Mouse (Mus musculus) midbrain, embryonic 11.5 days (tissue): ENCODE measurements around the gene Gpc6. TPM values are rescaled to one million over a fixed set of nuclear protein-coding genes. Genes with fewer than 3 reads are reported as not detected.

ENCODE experiments used
- ATAC-seq: fragments of 200-750 bp; cut with Nextera tagmentation; 2 replicates; pipeline ENCODE4 v1.8.0; 2017; ENCODE audit warnings: moderate TSS enrichment, moderate library complexity; ENCODE audit not compliant: low FRiP score
- DNase-seq: peaks from one replicate; pipeline ENCODE4 v3.0.0; 2015; ENCODE audit warnings: low spot score; ENCODE audit errors: missing footprints
- H3K27ac ChIP-seq: fragments of 300-500 bp; sonication (generic); 2 replicates; pipeline ENCODE4 v1.5.1; 2014; ENCODE audit warnings: low read depth, low read length
- H3K27me3 ChIP-seq: fragments of 300-500 bp; sonication (generic); 2 replicates; pipeline ENCODE4 v1.6.1; 2014; ENCODE audit warnings: mild to moderate bottlenecking, low read length, moderate library complexity, mixed read lengths; ENCODE audit not compliant: control insufficient read depth, insufficient read depth
- H3K36me3 ChIP-seq: fragments of 300-500 bp; sonication (generic); 2 replicates; pipeline ENCODE4 v1.6.1; 2014; ENCODE audit warnings: mild to moderate bottlenecking, low read length, moderate library complexity, mixed read lengths; ENCODE audit not compliant: control insufficient read depth, insufficient read depth
- H3K4me1 ChIP-seq: fragments of 300-500 bp; sonication (generic); 2 replicates; pipeline ENCODE4 v1.6.1; 2014; ENCODE audit warnings: low read length; ENCODE audit not compliant: control insufficient read depth, insufficient read depth
- H3K4me2 ChIP-seq: fragments of 300-500 bp; sonication (generic); 2 replicates; pipeline ENCODE4 v1.6.1; 2014; ENCODE audit warnings: mild to moderate bottlenecking, moderate library complexity
- H3K4me3 ChIP-seq: fragments of 300-500 bp; sonication (generic); 2 replicates; pipeline ENCODE4 v1.5.1; 2014; ENCODE audit warnings: low read depth, low read length
- H3K9ac ChIP-seq: fragments of 300-500 bp; sonication (generic); 2 replicates; pipeline ENCODE4 v1.6.1; 2014; ENCODE audit warnings: low read length
- H3K9me3 ChIP-seq: fragments of 300-500 bp; sonication (generic); 2 replicates; pipeline ENCODE4 v1.6.1; 2016; ENCODE audit warnings: low read length; ENCODE audit not compliant: control insufficient read depth
- WGBS: fragments of 180-500 bp; shearing (Covaris S2); extraction: QIAGEN DNeasy Blood & Tissue Kit; methylation state at CpG from one replicate; pipeline ENCODE4 v1.1.7; 2014; 5-methylcytosine and 5-hydroxymethylcytosine counted together
- polyA plus RNA-seq: library from polyadenylated mRNA; unstranded; fragments of >200 nt; fragmentation: Nextera tagmentation; extraction: Ambion mirVana; gene quantifications from 2 replicates; pipeline ENCODE4 v1.2.1, GENCODE M21; 2014

The Gpc6 gene
- polyA plus RNA-seq, 1 experiment from 2014 or later: 24.6 TPM

GRCm38 (mm10) chr14:117556715-117557320, 631.7 kb downstream of the Gpc6 start:
- Histone ChIP-seq H3K36me3 (no peaks in the 10 kb centered on the region), H3K4me1 (no peaks in the 10 kb centered on the region), H3K9me3 (no peaks in the 10 kb centered on the region), H3K9ac (no peak overlapping the region), H3K4me3 (no peak overlapping the region), H3K27ac (no peak overlapping the region), H3K4me2 (no peak overlapping the region), H3K27me3 (no peaks in the 10 kb centered on the region)
- no peak for DNase-seq
- WGBS: 72% methylated on average over 7 of the region's 7 CpGs
- ATAC-seq: no peak

- Histone ChIP-seq H3K27me3 (no peaks in the 10 kb centered on the region), H3K9me3 (no peaks in the 10 kb centered on the region), H3K4me3 (no peak overlapping the region), H3K4me2 (no peak overlapping the region), H3K36me3 (no peaks in the 10 kb centered on the region), H3K9ac (no peak overlapping the region), H3K4me1 (no peaks in the 10 kb centered on the region), H3K27ac (no peak overlapping the region)
- no peak for ATAC-seq
- WGBS: 83% methylated on average over 4 of the region's 4 CpGs
- no peak for DNase-seq
These were observed 637.0 kb downstream of the Gpc6 start for GRCm38 (mm10) chr14:117562146-117562545.

- Histone ChIP-seq H3K4me1 (no peaks in the 10 kb centered on the region), H3K9ac (no peak overlapping the region), H3K4me3 (no peak overlapping the region), H3K27me3 (no peaks in the 10 kb centered on the region), H3K4me2 (no peak overlapping the region), H3K27ac (no peak overlapping the region), H3K36me3 (no peaks in the 10 kb centered on the region), H3K9me3 (no peaks in the 10 kb centered on the region)
- no peak for ATAC-seq
- DNase-seq: no peak
- WGBS: 89% methylated on average over 4 of the region's 4 CpGs
These were observed 644.2 kb downstream of the Gpc6 start for GRCm38 (mm10) chr14:117569278-117569677.

GRCm38 (mm10) chr14:117572213-117572612, 647.1 kb downstream of the Gpc6 start:
- H3K4me2 ChIP-seq: no peak overlapping the region
- 93% methylated on average over 8 of the region's 8 CpGs for WGBS
- no peak overlapping the region for H3K4me3 ChIP-seq
- DNase-seq (no peak), ATAC-seq (no peak)
- no peaks in the 10 kb centered on the region for H3K4me1 ChIP-seq
- no peaks in the 10 kb centered on the region for H3K36me3 ChIP-seq
- no peaks in the 10 kb centered on the region for H3K9me3 ChIP-seq
- H3K27ac ChIP-seq: no peak overlapping the region
- H3K9ac ChIP-seq: no peak overlapping the region
- no peaks in the 10 kb centered on the region for H3K27me3 ChIP-seq

DNA sequence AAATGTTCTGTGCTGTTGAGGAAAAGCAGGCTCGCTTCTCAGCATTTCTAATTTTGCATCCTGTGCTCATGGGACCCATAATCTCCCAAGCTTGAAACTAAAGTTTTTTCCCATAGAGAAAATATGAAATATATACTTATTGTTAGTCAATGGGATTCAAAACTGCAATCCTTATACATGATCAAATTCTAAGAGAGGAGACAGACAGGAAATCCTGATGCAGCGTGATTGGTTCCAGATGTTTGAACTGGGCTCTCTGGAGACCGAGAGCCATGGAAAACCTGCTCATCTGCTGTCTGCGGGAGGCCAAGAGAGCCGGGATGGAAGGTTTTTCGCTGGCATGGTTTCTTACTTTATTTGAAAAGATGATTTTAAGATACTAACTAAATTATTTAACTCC, 649.1 kb downstream of the Gpc6 start:
- Histone ChIP-seq H3K4me1 (no peaks in the 10 kb centered on the region), H3K9me3 (no peaks in the 10 kb centered on the region), H3K4me3 (no peak overlapping the region), H3K27me3 (no peaks in the 10 kb centered on the region), H3K27ac (no peak overlapping the region), H3K4me2 (no peak overlapping the region), H3K9ac (no peak overlapping the region), H3K36me3 (no peaks in the 10 kb centered on the region)
- 84% methylated on average over 6 of the region's 6 CpGs for WGBS
- ATAC-seq (no peak), DNase-seq (no peak)

DNA sequence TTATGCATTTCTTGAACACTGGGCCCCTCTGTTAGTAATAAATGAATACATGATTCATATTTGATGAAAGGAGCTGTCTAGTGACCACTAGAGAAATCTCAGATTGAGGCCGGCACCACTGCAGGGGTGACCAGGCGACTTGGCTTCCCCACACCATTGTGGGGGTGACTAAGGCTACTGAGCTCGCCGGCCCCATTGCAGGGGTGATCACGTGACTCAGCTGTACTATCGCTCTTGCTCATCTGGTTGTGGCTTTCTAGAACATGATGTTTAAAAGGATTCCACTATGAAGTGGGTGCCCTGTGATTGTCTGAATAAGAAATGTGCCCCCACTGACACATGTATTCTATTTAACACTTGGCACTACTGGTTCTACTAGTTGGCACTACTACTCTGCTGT, 656.6 kb downstream of the Gpc6 start:
- H3K27ac ChIP-seq: no peak overlapping the region
- ATAC-seq (no peak), DNase-seq (peak; percentile 54)
- H3K4me2 ChIP-seq: no peak overlapping the region
- 94% methylated on average over 6 of the region's 6 CpGs for WGBS
- no peak overlapping the region for H3K9ac ChIP-seq
- no peaks in the 10 kb centered on the region for H3K36me3 ChIP-seq
- no peaks in the 10 kb centered on the region for H3K27me3 ChIP-seq
- H3K4me3 ChIP-seq: no peak overlapping the region
- no peaks in the 10 kb centered on the region for H3K9me3 ChIP-seq
- H3K4me1 ChIP-seq: no peaks in the 10 kb centered on the region

GRCm38 (mm10) chr14:117599758-117600157, 674.6 kb downstream of the Gpc6 start:
- 83% methylated on average over 5 of the region's 5 CpGs for WGBS
- DNase-seq (no peak), ATAC-seq (no peak)
- Histone ChIP-seq H3K27ac (no peak overlapping the region), H3K36me3 (no peaks in the 10 kb centered on the region), H3K27me3 (no peaks in the 10 kb centered on the region), H3K4me1 (no peaks in the 10 kb centered on the region), H3K4me2 (no peak overlapping the region), H3K4me3 (no peak overlapping the region), H3K9me3 (no peaks in the 10 kb centered on the region), H3K9ac (no peak overlapping the region)

- H3K9ac ChIP-seq: no peak overlapping the region
- no peak overlapping the region for H3K4me3 ChIP-seq
- no peaks in the 10 kb centered on the region for H3K9me3 ChIP-seq
- 83% methylated on average over 1 of the region's 1 CpGs for WGBS
- no peak overlapping the region for H3K27ac ChIP-seq
- ATAC-seq: no peak
- H3K4me1 ChIP-seq: no peaks in the 10 kb centered on the region
- H3K27me3 ChIP-seq: no peaks in the 10 kb centered on the region
- no peaks in the 10 kb centered on the region for H3K36me3 ChIP-seq
- DNase-seq: no peak
- H3K4me2 ChIP-seq: no peak overlapping the region
These were observed 678.7 kb downstream of the Gpc6 start for GRCm38 (mm10) chr14:117603837-117604236.

GRCm38 (mm10) chr14:117605750-117606149, 680.6 kb downstream of the Gpc6 start:
- H3K27me3 ChIP-seq: no peaks in the 10 kb centered on the region
- no peak overlapping the region for H3K9ac ChIP-seq
- no peaks in the 10 kb centered on the region; the same call in 1 of the 2 replicates for H3K9me3 ChIP-seq
- H3K4me1 ChIP-seq: no peaks in the 10 kb centered on the region
- H3K4me3 ChIP-seq: no peak overlapping the region
- H3K4me2 ChIP-seq: no peak overlapping the region
- no peak for DNase-seq
- no peak for ATAC-seq
- WGBS: 93% methylated on average over 2 of the region's 2 CpGs
- no peak overlapping the region for H3K27ac ChIP-seq
- H3K36me3 ChIP-seq: no peaks in the 10 kb centered on the region
